Mouse (Mus musculus) intestine, embryonic 15.5 days (tissue): ENCODE data around the gene Gm10837. TPM values are rescaled to one million over a fixed set of nuclear protein-coding genes. Genes with fewer than 3 reads are reported as not detected.

Experiments
- ATAC-seq: fragments of 200-750 bp; cut with Nextera tagmentation; 2 replicates; pipeline ENCODE4 v1.8.0; 2017; ENCODE audit warnings: moderate TSS enrichment, moderate library complexity
- H3K27ac ChIP-seq: fragments of 300-500 bp; sonication (generic); 2 replicates; pipeline ENCODE4 v1.5.1; 2015; ENCODE audit warnings: mild to moderate bottlenecking, inconsistent platforms
- H3K27me3 ChIP-seq: fragments of 300-500 bp; sonication (generic); replicated peaks from 2 replicates; pipeline ENCODE4 v1.6.1; 2015; ENCODE audit warnings: inconsistent platforms
- H3K36me3 ChIP-seq: fragments of 300-500 bp; sonication (generic); 2 replicates; pipeline ENCODE4 v1.6.1; 2015; ENCODE audit warnings: inconsistent platforms
- H3K4me1 ChIP-seq: fragments of 300-500 bp; sonication (generic); replicated peaks from 2 replicates; pipeline ENCODE4 v1.6.1; 2015; ENCODE audit warnings: inconsistent platforms
- H3K4me2 ChIP-seq: fragments of 300-500 bp; sonication (generic); replicated peaks from 2 replicates; pipeline ENCODE4 v1.6.1; 2015; ENCODE audit warnings: mild to moderate bottlenecking, inconsistent platforms
- H3K4me3 ChIP-seq: fragments of 300-500 bp; sonication (generic); replicated peaks from 2 replicates; pipeline ENCODE4 v1.5.1; 2015; ENCODE audit warnings: inconsistent platforms
- H3K9ac ChIP-seq: fragments of 300-500 bp; sonication (generic); 2 replicates; pipeline ENCODE4 v1.6.1; 2015; ENCODE audit warnings: inconsistent platforms
- H3K9me3 ChIP-seq: fragments of 300-500 bp; sonication (generic); 2 replicates; pipeline ENCODE4 v1.6.1; 2016; ENCODE audit warnings: inconsistent platforms
- WGBS: fragments of 180-500 bp; shearing (Covaris S2); methylation state at CpG from one replicate; pipeline ENCODE4 v1.1.7; 2015; 5-methylcytosine and 5-hydroxymethylcytosine counted together
- polyA plus RNA-seq: library from polyadenylated mRNA; unstranded; fragments of >200 nt; fragmentation: Nextera tagmentation; extraction: Ambion mirVana; gene quantifications from 2 replicates; pipeline ENCODE4 v1.2.1, GENCODE M21; 2015

The Gm10837 gene
- polyA plus RNA-seq, 1 experiment from 2014 or later = not detected

GRCm38 (mm10) chr14:122484844-122485551, 5.4 kb upstream of the Gm10837 start:
- Histone ChIP-seq H3K36me3 (no peaks in the 10 kb centered on the region), H3K4me1 (no peaks in the 10 kb centered on the region), H3K4me3 (no peak overlapping the region), H3K9ac (no peak overlapping the region), H3K4me2 (no peak overlapping the region), H3K9me3 (no peaks in the 10 kb centered on the region), H3K27ac (no peak overlapping the region), H3K27me3 (peaks cover 78% of the 10 kb centered on the region)
- WGBS = under 1% methylated on average over 24 of the region's 24 CpGs
- ATAC-seq = no peak

GRCm38 (mm10) chr14:122485635-122486181, 4.7 kb upstream of the Gm10837 start:
- Histone ChIP-seq H3K4me2 (no peak overlapping the region), H3K4me1 (peaks cover 3% of the 10 kb centered on the region), H3K4me3 (no peak overlapping the region), H3K27ac (no peak overlapping the region), H3K9ac (no peak overlapping the region), H3K27me3 (peaks cover 78% of the 10 kb centered on the region), H3K9me3 (no peaks in the 10 kb centered on the region), H3K36me3 (no peaks in the 10 kb centered on the region)
- no peak for ATAC-seq
- 4% methylated on average over 12 of the region's 12 CpGs for WGBS

DNA sequence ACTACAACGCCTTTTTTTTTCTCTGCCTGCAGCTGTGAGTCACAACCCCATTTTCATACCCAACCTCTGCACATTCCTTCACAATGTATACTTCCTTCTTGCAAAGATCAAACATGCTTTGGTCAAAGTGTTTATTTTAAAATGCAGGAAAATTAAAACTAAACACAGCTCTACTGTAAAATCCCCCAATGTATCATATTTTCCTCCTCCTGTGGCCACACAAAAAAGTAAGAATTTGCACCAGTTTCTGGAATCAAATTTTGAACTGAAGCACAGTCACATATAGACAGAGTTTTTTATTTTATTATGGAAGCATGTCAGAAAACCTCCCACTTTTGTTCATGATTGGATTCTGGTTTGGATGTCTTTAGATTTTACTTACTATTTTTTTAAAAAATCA, 3.8 kb upstream of the Gm10837 start:
- H3K36me3 ChIP-seq = no peaks in the 10 kb centered on the region
- H3K27me3 ChIP-seq = peaks cover 78% of the 10 kb centered on the region
- H3K9me3 ChIP-seq = no peaks in the 10 kb centered on the region
- no peak overlapping the region for H3K27ac ChIP-seq
- H3K9ac ChIP-seq = no peak overlapping the region
- no peak overlapping the region for H3K4me2 ChIP-seq
- no peak overlapping the region for H3K4me3 ChIP-seq
- no peak for ATAC-seq
- peaks cover 5% of the 10 kb centered on the region for H3K4me1 ChIP-seq
- WGBS = 14% methylated on average over 1 of the region's 1 CpGs

DNA sequence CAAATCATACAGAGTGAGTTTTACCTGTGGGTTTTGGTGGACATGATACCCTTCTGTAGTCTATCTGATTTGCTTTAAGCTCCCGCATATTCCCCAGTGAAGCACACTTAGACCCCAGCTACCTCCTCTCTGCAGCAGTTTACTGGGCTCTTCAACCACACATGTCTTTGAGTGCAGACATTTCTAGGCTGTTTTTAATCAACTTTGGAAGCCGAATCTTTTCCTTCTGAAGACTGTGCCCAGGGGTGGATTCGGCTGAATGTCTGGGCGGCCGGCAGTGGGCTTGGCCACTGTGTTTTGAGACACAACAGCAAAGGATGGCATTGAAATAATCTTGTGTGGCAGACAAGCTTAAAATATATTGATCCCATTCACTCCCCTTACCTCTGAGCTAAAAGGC, 3.0 kb upstream of the Gm10837 start:
- WGBS = 7% methylated on average over 5 of the region's 5 CpGs
- Histone ChIP-seq H3K27ac (no peak overlapping the region), H3K4me3 (no peak overlapping the region), H3K36me3 (no peaks in the 10 kb centered on the region), H3K4me1 (peaks cover 5% of the 10 kb centered on the region), H3K9ac (no peak overlapping the region), H3K9me3 (no peaks in the 10 kb centered on the region), H3K27me3 (peaks cover 72% of the 10 kb centered on the region), H3K4me2 (no peak overlapping the region)
- ATAC-seq = no peak

DNA sequence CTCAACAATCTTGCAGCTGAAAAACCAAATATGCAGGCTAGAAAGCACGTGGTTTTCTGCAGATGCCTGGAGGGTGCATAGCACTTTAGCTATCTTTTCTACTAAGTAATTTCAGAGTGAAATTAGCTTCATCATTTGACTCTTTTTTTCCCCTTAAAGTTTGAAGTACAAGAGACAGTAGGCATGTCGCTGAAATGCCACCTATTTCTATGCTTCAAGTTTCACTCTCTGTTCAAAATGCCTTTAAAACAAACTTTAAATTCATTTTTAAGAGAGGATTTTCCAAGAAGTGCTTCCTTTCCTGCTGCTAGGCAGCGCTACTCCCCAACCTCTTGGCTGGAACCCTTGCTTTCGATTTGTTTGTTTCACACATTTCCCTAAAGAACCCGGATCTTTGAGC, 1.3 kb upstream of the Gm10837 start:
- Histone ChIP-seq H3K27ac (no peak overlapping the region), H3K9me3 (no peaks in the 10 kb centered on the region), H3K27me3 (peaks cover 62% of the 10 kb centered on the region), H3K9ac (no peak overlapping the region), H3K4me2 (no peak overlapping the region), H3K4me3 (no peak overlapping the region), H3K4me1 (peaks cover 5% of the 10 kb centered on the region), H3K36me3 (no peaks in the 10 kb centered on the region)
- WGBS = 1% methylated on average over 5 of the region's 5 CpGs
- no peak for ATAC-seq

- H3K4me1 ChIP-seq = peaks cover 5% of the 10 kb centered on the region
- H3K9me3 ChIP-seq = no peaks in the 10 kb centered on the region
- H3K4me2 ChIP-seq = no peak overlapping the region
- peaks cover 57% of the 10 kb centered on the region for H3K27me3 ChIP-seq
- no peak overlapping the region for H3K27ac ChIP-seq
- no peak overlapping the region for H3K4me3 ChIP-seq
- H3K9ac ChIP-seq = no peak overlapping the region
- ATAC-seq = no peak
- no peaks in the 10 kb centered on the region for H3K36me3 ChIP-seq
- 2% methylated on average over 12 of the region's 12 CpGs for WGBS
Observed at GRCm38 (mm10) chr14:122489686-122490414, 536 bp upstream of the Gm10837 start.

- Histone ChIP-seq H3K9me3 (no peaks in the 10 kb centered on the region), H3K27me3 (peaks cover 48% of the 10 kb centered on the region), H3K4me2 (no peak overlapping the region), H3K36me3 (no peaks in the 10 kb centered on the region), H3K4me1 (peaks cover 5% of the 10 kb centered on the region), H3K27ac (no peak overlapping the region), H3K4me3 (no peak overlapping the region), H3K9ac (no peak overlapping the region)
- ATAC-seq = no peak
- WGBS = 69% methylated on average over 6 of the region's 6 CpGs
Observed at GRCm38 (mm10) chr14:122491521-122491920, 1.1 kb downstream of the Gm10837 start.

DNA sequence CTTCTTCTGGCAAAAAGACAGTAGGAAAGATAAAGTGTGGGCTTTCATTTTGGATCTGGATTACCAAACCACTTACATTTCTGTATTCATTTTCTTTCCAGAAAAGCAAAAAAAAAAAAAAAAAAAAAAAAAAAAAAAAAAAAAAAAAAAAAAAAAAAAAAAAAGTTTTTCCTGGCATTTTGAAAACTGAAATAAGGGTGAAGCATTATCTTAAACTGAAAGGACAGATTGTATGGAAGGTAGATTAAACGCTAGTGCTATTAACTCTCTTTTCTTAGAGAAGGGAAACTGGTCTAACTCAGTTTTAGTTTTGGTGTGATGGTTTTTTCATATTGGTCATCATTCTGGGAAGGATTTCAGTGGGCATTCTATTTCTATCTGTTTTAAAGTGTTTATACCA, 1.6 kb downstream of the Gm10837 start:
- peaks cover 48% of the 10 kb centered on the region for H3K27me3 ChIP-seq
- no peak overlapping the region for H3K27ac ChIP-seq
- no peak overlapping the region for H3K4me3 ChIP-seq
- H3K4me1 ChIP-seq = peaks cover 5% of the 10 kb centered on the region
- 71% methylated on average over 1 of the region's 1 CpGs for WGBS
- H3K9me3 ChIP-seq = no peaks in the 10 kb centered on the region
- no peak for ATAC-seq
- no peak overlapping the region for H3K4me2 ChIP-seq
- no peak overlapping the region for H3K9ac ChIP-seq
- H3K36me3 ChIP-seq = no peaks in the 10 kb centered on the region

GRCm38 (mm10) chr14:122509058-122509457, 18.7 kb downstream of the Gm10837 start:
- no peak overlapping the region for H3K4me3 ChIP-seq
- no peaks in the 10 kb centered on the region for H3K4me1 ChIP-seq
- no peaks in the 10 kb centered on the region for H3K27me3 ChIP-seq
- H3K27ac ChIP-seq = no peak overlapping the region
- H3K4me2 ChIP-seq = no peak overlapping the region
- no peaks in the 10 kb centered on the region for H3K9me3 ChIP-seq
- H3K36me3 ChIP-seq = no peaks in the 10 kb centered on the region
- no peak for ATAC-seq
- WGBS = 16% methylated on average over 2 of the region's 2 CpGs
- H3K9ac ChIP-seq = no peak overlapping the region

DNA sequence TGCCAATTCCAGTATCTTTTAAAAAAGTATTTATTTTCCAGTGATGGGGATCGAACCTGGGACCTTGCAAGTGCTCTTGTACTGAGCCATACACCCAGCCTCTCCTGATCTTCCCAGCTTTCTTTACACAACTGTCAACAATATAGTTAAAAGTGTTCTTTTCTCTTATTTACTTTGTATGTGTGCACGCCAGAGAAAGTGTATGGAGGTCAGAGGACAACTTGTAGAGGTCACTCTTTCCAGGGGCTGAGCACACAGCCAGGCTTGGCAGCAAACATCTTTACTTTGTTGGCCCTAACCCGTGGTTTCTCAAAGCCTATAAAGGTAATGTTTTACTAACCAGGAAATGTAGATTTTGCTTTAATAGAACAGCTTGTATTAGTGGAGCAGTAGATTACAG, 21.1 kb downstream of the Gm10837 start:
- no peaks in the 10 kb centered on the region for H3K9me3 ChIP-seq
- 0 out of 2 replicates have a peak, but pooled peaks have one; percentile 34 for ATAC-seq
- no peak overlapping the region for H3K4me3 ChIP-seq
- 48% methylated on average over 3 of the region's 3 CpGs for WGBS
- no peak overlapping the region for H3K27ac ChIP-seq
- no peak overlapping the region for H3K4me2 ChIP-seq
- no peaks in the 10 kb centered on the region for H3K27me3 ChIP-seq
- H3K36me3 ChIP-seq = no peaks in the 10 kb centered on the region
- no peaks in the 10 kb centered on the region for H3K4me1 ChIP-seq
- H3K9ac ChIP-seq = no peak overlapping the region

GRCm38 (mm10) chr14:122513511-122514036, 23.2 kb downstream of the Gm10837 start:
- H3K9ac ChIP-seq = no peak overlapping the region
- no peaks in the 10 kb centered on the region for H3K4me1 ChIP-seq
- no peaks in the 10 kb centered on the region for H3K27me3 ChIP-seq
- no peaks in the 10 kb centered on the region for H3K9me3 ChIP-seq
- H3K27ac ChIP-seq = no peak overlapping the region
- WGBS = 16% methylated on average over 1 of the region's 1 CpGs
- H3K4me2 ChIP-seq = no peak overlapping the region
- H3K36me3 ChIP-seq = no peaks in the 10 kb centered on the region
- ATAC-seq = no peak
- H3K4me3 ChIP-seq = no peak overlapping the region

- H3K4me1 ChIP-seq = no peaks in the 10 kb centered on the region
- no peak overlapping the region for H3K27ac ChIP-seq
- no peaks in the 10 kb centered on the region for H3K27me3 ChIP-seq
- no peak for ATAC-seq
- no peak overlapping the region for H3K4me2 ChIP-seq
- H3K4me3 ChIP-seq = no peak overlapping the region
- H3K9me3 ChIP-seq = no peaks in the 10 kb centered on the region
- no peak overlapping the region for H3K9ac ChIP-seq
- H3K36me3 ChIP-seq = no peaks in the 10 kb centered on the region
- 78% methylated on average over 4 of the region's 4 CpGs for WGBS
Observed at GRCm38 (mm10) chr14:122528475-122528874, 38.1 kb downstream of the Gm10837 start.
